Mouse (Mus musculus) megakaryocyte, embryonic 14.5 days (primary cell): ENCODE results near the gene Filip1l.

Source experiments
- FLI1 ChIP-seq: IDR thresholded peaks from 2 replicates; pipeline ENCODE4 v1.6.1; 2012; ENCODE audit warnings: low read length, inconsistent platforms, mixed read lengths
- GATA1 ChIP-seq: IDR thresholded peaks from 3 replicates; pipeline ENCODE4 v1.6.1; 2012; ENCODE audit warnings: mixed read lengths, low read length, inconsistent platforms, borderline replicate concordance

DNA sequence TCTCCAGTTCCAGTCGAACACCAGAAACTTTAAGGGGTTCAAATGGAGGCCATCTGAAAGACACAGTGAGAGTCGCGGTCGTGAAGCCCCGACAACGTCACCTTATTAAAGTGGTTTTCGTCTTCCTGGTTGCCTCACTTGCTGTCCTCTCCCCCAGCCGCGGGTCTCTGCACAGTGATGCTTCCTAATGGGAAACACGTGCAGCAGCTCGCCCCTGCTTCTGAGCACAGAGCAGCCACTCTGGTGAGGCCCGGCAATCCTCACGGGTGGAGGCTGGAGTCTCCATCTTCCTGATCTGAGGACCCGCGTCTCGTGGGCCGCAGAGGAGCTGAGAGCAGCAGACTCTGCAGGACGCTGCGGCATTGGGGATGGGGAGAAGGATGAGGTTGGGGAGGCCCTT is 49.2 kb upstream of the Filip1l start:
- no peak for TF ChIP-seq FLI1
- no peak for TF ChIP-seq GATA1
